Mouse (Mus musculus): ENCODE results near the gene Kcna6.

GRCm38 (mm10) chr6:126752520-126752919 lies 12.0 kb upstream of the Kcna6 start:
- TF ChIP-seq CTCF (IDR thresholded peaks at IDR 0.05; ENCODE audit: low read depth, low read length), result no peak
- TF ChIP-seq POLR2A (IDR thresholded peaks at IDR 0.05; ENCODE audit: borderline replicate concordance, low read depth, low read length), result no peak

Data from bone marrow macrophage, adult 2 months (primary cell).